Mouse (Mus musculus): Measurements from ENCODE around the gene Fut4.
A peak's percentile ranks its signal among the peaks of the same experiment; 100 is the strongest.
"Not testable (repeated sequence)": the region's sequence is repeated elsewhere in the genome, so short reads cannot be mapped to it uniquely, and the experiment has no call there.

Gene Fut4

DNA sequence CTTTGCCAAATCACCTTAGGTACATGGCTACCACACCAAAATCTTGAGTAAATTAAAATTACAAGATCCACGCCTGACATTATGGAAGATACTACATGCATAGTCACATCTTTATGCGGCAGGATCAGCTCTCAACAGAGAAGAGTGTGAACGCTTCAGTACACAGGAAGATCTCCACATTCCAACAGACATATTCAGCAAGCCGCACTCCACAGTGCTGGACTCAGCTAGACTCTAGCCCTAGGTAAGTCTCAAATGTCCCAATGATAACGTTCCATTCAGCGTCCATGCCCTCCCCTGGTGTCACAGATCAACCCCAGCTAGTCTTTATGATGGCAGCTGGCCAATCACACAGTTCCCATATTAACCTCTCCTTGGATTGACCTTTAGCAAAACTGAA, 26.2 kb downstream of the Fut4 start:
- no peak for DNase-seq (ENCODE audit: low read depth, low spot score)

DNA sequence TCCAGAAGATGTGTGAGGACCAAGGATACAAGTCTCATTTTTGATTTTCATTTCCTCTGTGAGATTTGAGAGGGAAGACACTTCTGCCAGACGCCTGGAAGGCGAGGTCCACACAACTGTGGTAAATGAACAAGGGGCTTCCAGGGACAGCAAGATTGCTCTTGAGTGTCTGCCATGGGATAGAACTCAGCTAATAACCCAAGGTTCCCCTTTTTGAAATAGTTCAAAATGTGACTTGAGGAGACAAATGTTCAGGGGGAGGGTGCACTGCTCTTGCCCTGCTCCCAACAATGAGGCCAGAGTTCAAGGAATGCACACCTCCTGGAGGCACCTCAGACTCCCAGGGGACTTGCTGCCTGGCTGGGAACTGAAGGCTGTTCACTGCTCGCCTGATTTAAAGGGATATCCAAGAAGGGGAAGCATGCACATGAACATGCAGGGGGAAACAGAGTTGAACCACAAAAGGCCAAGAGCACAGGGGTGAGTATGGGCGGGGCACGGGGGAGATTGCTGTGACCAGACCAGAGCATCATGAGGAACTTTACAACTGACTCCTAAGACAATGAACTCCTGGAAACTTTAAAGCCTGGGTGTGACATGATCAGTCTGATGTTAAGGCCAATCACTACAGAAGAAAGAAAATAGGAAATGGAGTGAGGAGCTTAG, 27.3 kb downstream of the Fut4 start:
- DNase-seq (ENCODE audit: low read depth, low spot score): no peak

DNA sequence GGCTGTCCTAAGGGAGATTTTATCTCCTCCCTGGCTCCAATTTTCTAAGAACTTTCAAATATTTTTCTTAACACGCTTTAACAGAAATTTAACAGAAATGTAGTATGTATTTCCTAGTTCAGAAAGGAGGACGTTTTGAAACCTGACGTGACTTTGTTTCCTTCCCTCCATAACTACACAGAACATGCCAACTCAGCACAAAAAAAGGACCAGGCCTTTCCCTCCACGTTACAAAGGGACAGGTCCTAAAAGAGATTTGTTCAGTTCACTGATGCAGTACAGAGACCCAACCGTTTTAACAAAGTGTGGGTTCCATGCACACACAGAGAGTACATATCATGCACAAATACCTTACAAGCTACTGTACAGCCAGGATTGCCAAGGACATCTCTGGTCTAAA, 30.6 kb downstream of the Fut4 start:
- DNase-seq (ENCODE audit: low read depth, low spot score): no peak

DNA sequence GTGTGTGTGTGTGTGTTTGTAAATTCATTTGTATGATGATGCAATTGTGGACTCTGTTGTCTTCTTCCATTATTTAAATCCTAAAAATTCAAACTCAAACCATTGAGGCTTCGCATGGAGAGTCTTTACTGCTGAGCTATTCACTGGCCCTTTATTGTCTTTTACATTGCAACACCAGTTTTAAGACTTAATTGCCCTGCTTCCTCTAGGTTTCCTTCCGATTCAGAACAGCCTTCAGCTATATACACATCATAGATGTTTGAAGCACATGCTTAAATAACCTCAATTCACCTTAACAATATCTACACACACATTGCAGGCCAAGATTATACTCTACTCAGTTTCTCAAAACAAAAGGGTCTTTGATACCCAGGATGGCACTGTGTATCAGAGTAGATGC, 31.8 kb downstream of the Fut4 start:
- DNase-seq (ENCODE audit: low read depth, low spot score): no peak

DNA sequence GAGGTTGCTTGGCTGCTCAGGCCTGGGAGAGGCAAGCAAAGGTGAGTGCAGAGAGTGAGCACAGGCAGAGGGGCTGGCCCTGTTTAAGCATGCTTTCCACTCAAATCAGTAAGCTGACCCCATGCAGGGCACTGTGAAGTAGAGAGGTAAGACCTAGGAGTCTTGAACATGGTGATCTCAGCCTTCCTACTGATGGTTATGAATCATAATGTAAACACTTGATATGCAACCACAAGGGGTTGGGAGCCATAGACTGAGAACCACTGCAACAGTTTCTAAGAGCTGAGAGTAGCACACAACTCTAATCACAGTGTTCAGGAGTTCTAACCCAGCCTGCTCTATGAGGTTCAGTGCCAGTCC, 33.9 kb downstream of the Fut4 start:
- DNase-seq (ENCODE audit: low read depth, low spot score): no peak

DNA sequence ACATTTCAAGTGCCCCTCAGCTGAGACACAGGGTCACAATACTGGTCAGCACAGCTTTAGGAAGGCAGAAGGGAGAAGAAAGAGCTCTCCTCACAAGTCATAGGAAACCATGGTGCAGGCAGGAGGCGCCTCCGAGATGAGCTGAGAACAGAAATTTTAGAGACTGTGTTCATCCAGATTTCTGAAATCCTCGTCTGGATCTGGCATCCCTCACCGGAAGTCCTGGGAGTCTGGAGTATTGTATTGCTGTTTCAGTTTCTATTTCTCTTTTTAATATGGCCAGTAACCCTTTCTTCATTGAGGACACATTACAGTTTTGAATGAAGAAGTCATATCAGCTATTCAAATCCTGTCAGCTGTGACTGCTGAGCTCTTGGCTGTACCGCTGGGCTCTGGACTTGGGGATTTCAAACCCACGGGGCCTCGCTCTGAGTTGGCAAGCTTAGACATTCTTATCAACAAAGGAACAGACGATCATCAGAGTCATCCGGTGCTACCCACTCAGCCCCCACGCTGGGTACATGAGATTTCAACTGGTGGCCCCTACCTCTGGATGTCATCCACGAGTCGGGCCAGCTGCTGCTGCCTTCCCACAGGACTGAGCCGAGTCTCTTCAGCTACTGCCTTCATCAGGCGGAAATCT, 34.4 kb downstream of the Fut4 start:
- peak; percentile 6 for DNase-seq (ENCODE audit: low read depth, low spot score)

DNA sequence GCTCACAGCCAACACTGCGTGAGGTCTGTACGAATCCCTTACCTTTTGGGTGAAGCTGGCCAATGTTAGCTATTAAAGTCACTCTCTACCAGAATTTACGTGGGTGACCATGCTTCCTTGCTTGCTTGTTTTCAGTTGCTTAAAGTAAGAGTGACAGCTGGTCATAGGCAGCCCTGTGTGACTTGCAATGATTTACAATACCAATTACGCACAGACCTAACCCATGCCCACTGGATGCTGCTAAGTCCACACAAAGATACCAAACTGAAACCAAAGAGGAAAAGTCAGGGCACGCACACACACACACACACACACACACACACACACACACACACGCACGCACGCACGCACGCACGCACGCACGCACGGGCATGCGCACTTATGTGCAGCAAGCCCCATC, 36.9 kb downstream of the Fut4 start:
- DNase-seq (ENCODE audit: low read depth, low spot score): no peak

DNA sequence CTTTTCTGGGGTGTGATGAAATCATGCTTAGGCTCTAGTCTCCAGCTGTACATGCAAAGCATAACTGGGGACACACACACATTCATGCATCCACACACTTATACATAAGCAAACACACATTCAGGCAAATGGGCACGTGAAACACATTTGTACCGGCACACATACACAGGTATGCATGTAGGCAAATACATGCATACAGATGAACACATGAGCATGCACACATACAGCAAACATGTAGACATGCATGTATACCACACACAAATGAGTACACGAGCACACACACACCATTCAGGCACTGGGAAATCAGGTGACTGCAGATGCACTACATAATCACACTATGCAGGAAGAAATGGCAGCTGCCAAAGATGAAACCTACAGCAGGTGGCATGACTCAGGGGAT, 41.3 kb downstream of the Fut4 start:
- no peak for DNase-seq (ENCODE audit: low read depth, low spot score)

DNA sequence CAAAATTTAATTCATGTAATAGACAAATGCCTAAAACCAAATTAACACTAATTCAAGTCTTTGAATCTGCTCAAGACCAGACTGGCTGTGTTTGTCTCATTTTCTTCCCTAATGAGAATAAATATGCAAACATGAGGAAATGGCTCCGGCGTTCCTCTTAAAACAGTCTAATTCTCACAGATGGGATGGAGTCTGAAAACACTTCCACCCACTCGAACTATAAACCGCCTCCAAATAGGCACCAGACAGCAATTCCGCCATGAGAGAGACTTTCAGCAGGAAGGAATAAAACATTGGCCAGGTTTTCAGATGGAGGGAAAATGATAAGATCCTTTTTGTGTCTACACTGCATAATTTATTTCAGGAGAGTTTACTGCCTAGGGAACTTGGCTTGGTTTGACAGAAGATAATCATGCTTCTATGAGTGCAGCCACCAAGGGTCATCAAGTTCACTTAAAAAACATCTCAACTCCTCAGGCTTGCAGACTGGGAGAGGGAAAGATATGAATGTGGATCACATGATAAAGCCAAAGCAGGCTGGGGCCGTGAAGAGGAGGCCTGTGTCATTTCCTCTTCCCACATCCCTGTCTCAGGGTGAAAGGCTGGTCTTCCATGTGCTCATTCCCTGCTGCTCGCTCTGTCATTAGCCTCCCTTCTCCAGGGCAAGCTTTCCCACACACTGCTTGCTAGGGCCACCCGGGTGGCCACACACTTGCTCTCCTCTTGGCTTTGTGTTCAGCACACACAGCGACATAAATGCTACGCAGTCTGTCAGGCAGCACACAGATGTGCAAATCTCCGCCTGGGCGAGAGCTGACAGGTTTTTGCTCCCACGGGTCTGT, 46.7 kb downstream of the Fut4 start:
- no peak for DNase-seq (ENCODE audit: low read depth, low spot score)

DNA sequence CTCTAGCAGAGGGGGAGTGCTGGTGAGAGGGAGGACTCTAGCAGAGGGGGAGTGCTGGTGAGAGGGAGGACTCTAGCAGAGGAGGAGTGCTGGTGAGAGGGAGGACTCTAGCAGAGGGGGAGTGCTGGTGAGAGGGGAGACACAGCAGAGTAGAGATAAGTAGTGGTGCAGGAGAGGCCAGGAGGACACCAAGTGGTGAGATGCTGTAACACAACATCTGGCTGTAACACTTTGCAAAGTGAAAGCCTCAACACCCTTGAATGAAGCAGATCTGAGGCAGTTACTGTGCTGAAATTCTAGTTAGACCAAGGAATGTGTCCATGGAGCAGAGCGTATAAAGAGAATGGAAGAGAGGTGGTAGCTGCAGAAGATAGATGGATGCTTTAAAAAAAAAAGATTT, 51.4 kb downstream of the Fut4 start:
- DNase-seq (ENCODE audit: low read depth, low spot score): not testable (repeated sequence)

DNA sequence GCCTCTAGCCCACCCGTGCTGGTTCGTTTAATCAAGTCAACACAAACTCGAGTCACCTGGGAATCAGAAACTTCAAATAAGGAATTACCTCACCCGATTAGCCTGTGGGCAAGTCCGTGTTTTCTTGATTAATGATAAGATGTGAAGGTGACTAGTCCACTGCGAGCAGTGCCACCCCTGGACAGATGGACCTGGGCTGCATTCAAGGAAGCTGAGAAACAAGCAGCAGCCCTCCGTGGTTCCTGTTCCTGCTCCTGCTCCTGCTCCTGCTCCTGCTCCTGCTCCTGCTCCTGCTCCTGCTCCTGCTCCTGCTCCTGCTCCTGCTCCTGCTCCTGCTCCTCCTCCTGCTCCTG, 52.9 kb downstream of the Fut4 start:
- DNase-seq (ENCODE audit: low read depth, low spot score): no peak

DNA sequence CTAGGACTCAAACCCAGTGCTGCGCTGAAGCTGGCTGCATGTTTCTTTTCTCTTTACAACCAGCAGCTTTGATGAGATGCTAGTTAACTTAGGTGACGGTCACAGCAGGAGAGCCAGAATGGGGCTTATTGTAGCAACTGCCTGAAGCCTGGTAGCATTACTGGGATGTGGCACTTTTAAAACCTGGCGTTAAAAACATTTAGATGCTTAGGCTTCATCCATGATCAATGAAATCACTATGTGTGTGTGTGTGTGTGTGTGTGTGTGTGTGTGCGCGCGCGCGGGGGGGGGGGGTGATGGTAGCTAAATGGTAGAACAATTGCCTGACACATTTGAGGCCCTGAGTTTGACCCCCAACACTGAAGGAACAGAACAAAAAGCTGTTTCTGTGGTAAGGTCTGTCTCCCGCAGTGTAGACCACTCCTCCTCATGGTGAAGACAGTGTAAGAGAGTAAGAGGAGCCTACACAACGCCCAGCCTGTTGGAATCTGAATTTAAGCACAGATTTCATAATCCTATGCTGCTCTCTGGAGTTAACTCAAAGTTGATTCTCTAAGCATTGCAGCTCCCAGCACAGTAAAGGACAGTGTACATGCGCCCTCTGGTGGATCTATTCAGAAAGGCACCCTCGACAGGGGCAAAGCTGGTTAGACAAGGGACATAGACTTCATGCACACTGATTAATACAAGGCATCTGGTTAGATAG, 53.5 kb downstream of the Fut4 start:
- DNase-seq (ENCODE audit: low read depth, low spot score): peak; percentile 83
